Mouse (Mus musculus) intestine, postnatal 0 days (tissue): ENCODE data around the gene Kcnip2. TPM values are rescaled to one million over a fixed set of nuclear protein-coding genes. Genes with fewer than 3 reads are reported as not detected.

Source experiments
- ATAC-seq: fragments of 200-750 bp; cut with Nextera tagmentation; 2 replicates; pipeline ENCODE4 v1.8.0; 2017; ENCODE audit warnings: mild to moderate bottlenecking, moderate TSS enrichment, moderate library complexity
- H3K27ac ChIP-seq: fragments of 300-500 bp; sonication (generic); 2 replicates; pipeline ENCODE4 v1.5.1; 2014; ENCODE audit warnings: mild to moderate bottlenecking, low read depth, low read length, moderate library complexity
- H3K27me3 ChIP-seq: fragments of 300-500 bp; sonication (generic); replicated peaks from 2 replicates; pipeline ENCODE4 v1.6.1; 2014; ENCODE audit warnings: low read length, mixed read lengths; ENCODE audit not compliant: control insufficient read depth, insufficient read depth
- H3K36me3 ChIP-seq: fragments of 300-500 bp; sonication (generic); 2 replicates; pipeline ENCODE4 v1.6.1; 2014; ENCODE audit warnings: mild to moderate bottlenecking, moderate library complexity; ENCODE audit not compliant: control insufficient read depth, insufficient read depth
- H3K4me1 ChIP-seq: fragments of 300-500 bp; sonication (generic); replicated peaks from 2 replicates; pipeline ENCODE4 v1.6.1; 2014; ENCODE audit warnings: antibody characterized with exemption, low read length, mixed read lengths; ENCODE audit not compliant: control insufficient read depth, insufficient read depth
- H3K4me2 ChIP-seq: fragments of 300-500 bp; sonication (generic); replicated peaks from 2 replicates; pipeline ENCODE4 v1.6.1; 2014; ENCODE audit warnings: low read depth, mild to moderate bottlenecking, moderate library complexity
- H3K4me3 ChIP-seq: fragments of 300-500 bp; sonication (generic); 2 replicates; pipeline ENCODE4 v1.5.1; 2014; ENCODE audit warnings: low read depth, low read length
- H3K9ac ChIP-seq: fragments of 300-500 bp; sonication (generic); 2 replicates; pipeline ENCODE4 v1.6.1; 2014; ENCODE audit warnings: mild to moderate bottlenecking, low read depth, low read length
- H3K9me3 ChIP-seq: fragments of 300-500 bp; sonication (generic); 2 replicates; pipeline ENCODE4 v1.6.1; 2016; ENCODE audit warnings: mixed run types; ENCODE audit not compliant: control insufficient read depth
- CTCF ChIP-seq: sonication (generic); IDR thresholded peaks from 2 replicates; pipeline ENCODE4 v1.5.1; 2016; ENCODE audit warnings: low read depth, mild to moderate bottlenecking, control low read depth, antibody characterized with exemption, moderate library complexity
- WGBS: fragments of 180-500 bp; shearing (Covaris S2); extraction: QIAGEN DNeasy Blood & Tissue Kit; methylation state at CpG from one replicate; pipeline ENCODE4 v1.1.7; 2014; 5-methylcytosine and 5-hydroxymethylcytosine counted together
- polyA plus RNA-seq: library from polyadenylated mRNA; unstranded; fragments of >200 nt; fragmentation: Nextera tagmentation; extraction: Ambion mirVana; gene quantifications from 2 replicates; pipeline ENCODE4 v1.2.1, GENCODE M21; 2015

Gene Kcnip2
- polyA plus RNA-seq, 1 experiment from 2014 or later = 3.6 TPM

GRCm38 (mm10) chr19:45780350-45780915, 35.4 kb downstream of the Kcnip2 start:
- Histone ChIP-seq H3K9me3 (no peaks in the 10 kb centered on the region), H3K4me2 (peak overlapping the region; percentile 73; the same call in 1 of the 2 replicates), H3K9ac (no peak overlapping the region), H3K36me3 (peaks cover 40% of the 10 kb centered on the region), H3K27me3 (no peaks in the 10 kb centered on the region), H3K27ac (0 out of 2 replicates have a peak overlapping the region, but pooled peaks have one; percentile 1), H3K4me1 (0 out of 2 replicates have a peak, but pooled peaks cover 7% of the 10 kb centered on the region), H3K4me3 (no peak overlapping the region)
- ATAC-seq = no peak
- no peak for TF ChIP-seq CTCF
- 73% methylated on average over 13 of the region's 13 CpGs for WGBS

GRCm38 (mm10) chr19:45775486-45775885, 40.4 kb downstream of the Kcnip2 start:
- no peak overlapping the region for H3K4me3 ChIP-seq
- no peak overlapping the region for H3K27ac ChIP-seq
- no peak for TF ChIP-seq CTCF
- no peaks in the 10 kb centered on the region for H3K9me3 ChIP-seq
- ATAC-seq = no peak
- H3K4me1 ChIP-seq = no peaks in the 10 kb centered on the region
- 77% methylated on average over 2 of the region's 2 CpGs for WGBS
- no peak overlapping the region for H3K9ac ChIP-seq
- no peak overlapping the region for H3K4me2 ChIP-seq
- H3K36me3 ChIP-seq = peaks cover 85% of the 10 kb centered on the region
- no peaks in the 10 kb centered on the region for H3K27me3 ChIP-seq

- no peak for ATAC-seq
Measured at GRCm38 (mm10) chr19:45771501-45771900, 44.4 kb downstream of the Kcnip2 start.

GRCm38 (mm10) chr19:45760810-45761209, 55.1 kb downstream of the Kcnip2 start:
- WGBS = 50% methylated on average over 3 of the region's 3 CpGs
- Histone ChIP-seq H3K27me3 (no peaks in the 10 kb centered on the region), H3K9ac (no peak overlapping the region), H3K4me1 (no peaks in the 10 kb centered on the region), H3K4me2 (no peak overlapping the region), H3K36me3 (peaks cover 80% of the 10 kb centered on the region), H3K9me3 (no peaks in the 10 kb centered on the region), H3K4me3 (no peak overlapping the region), H3K27ac (peak overlapping the region; percentile 15; the same call in 1 of the 2 replicates)
- TF ChIP-seq CTCF = no peak
- ATAC-seq = peak; percentile 57; the same call in 1 of the 2 replicates

More at GRCm38 (mm10) chr19:45771501-45771900, 44.4 kb downstream of the Kcnip2 start:
- Histone ChIP-seq H3K27me3 (no peaks in the 10 kb centered on the region), H3K4me1 (no peaks in the 10 kb centered on the region), H3K27ac (no peak overlapping the region), H3K36me3 (peaks cover 89% of the 10 kb centered on the region), H3K4me3 (no peak overlapping the region), H3K9ac (no peak overlapping the region), H3K4me2 (no peak overlapping the region), H3K9me3 (no peaks in the 10 kb centered on the region)
- 87% methylated on average over 5 of the region's 5 CpGs for WGBS
- TF ChIP-seq CTCF = no peak

GRCm38 (mm10) chr19:45758671-45759070, 57.2 kb downstream of the Kcnip2 start:
- no peak overlapping the region for H3K4me2 ChIP-seq
- H3K9me3 ChIP-seq = no peaks in the 10 kb centered on the region
- H3K36me3 ChIP-seq = peaks cover 82% of the 10 kb centered on the region
- H3K4me3 ChIP-seq = no peak overlapping the region
- ATAC-seq = no peak
- no peaks in the 10 kb centered on the region for H3K4me1 ChIP-seq
- H3K27ac ChIP-seq = no peak overlapping the region
- no peaks in the 10 kb centered on the region for H3K27me3 ChIP-seq
- WGBS = 83% methylated on average over 5 of the region's 5 CpGs
- no peak for TF ChIP-seq CTCF
- H3K9ac ChIP-seq = no peak overlapping the region

- no peaks in the 10 kb centered on the region for H3K9me3 ChIP-seq
- 79% methylated on average over 3 of the region's 3 CpGs for WGBS
- no peaks in the 10 kb centered on the region for H3K4me1 ChIP-seq
- no peak for TF ChIP-seq CTCF
- H3K27me3 ChIP-seq = no peaks in the 10 kb centered on the region
- no peak overlapping the region for H3K4me2 ChIP-seq
- H3K27ac ChIP-seq = no peak overlapping the region
- no peak overlapping the region for H3K4me3 ChIP-seq
- ATAC-seq = no peak
- no peak overlapping the region for H3K9ac ChIP-seq
- peaks cover 57% of the 10 kb centered on the region for H3K36me3 ChIP-seq
Measured at GRCm38 (mm10) chr19:45753551-45753950, 62.3 kb downstream of the Kcnip2 start.
